Mouse (Mus musculus) layer of hippocampus, postnatal 10 days (tissue): ENCODE data around the gene Gm9821. TPM values are rescaled to one million over a fixed set of nuclear protein-coding genes. Genes with fewer than 3 reads are reported as not detected.

Experiments used
- microRNA-seq, 2 experiments: library from miRNA; unstranded; fragments of <30 nt; microRNA quantifications; one replicate each; pipeline ENCODE4 v1.2.0; 2021
- total RNA-seq, 2 experiments: library from RNA; stranded (reverse); gene quantifications; 2 replicates each; pipeline ENCODE4 v1.2.3; 2021

Gm9821 gene
- total RNA-seq, 2 experiments from 2014 or later = not detected

Small RNA genes within 50 kb of the gene (microRNA-seq; reads per million reads assigned to microRNA genes)
- 0 to 0.22 reads per million in 2 experiments for gene Mir6999

Other genes with a start within 250 kb of the Gm9821 start
- gene Atg13, start 235.1 kb upstream of the Gm9821 start, total RNA-seq = 10 to 100 TPM; 49.1 to 49.7 TPM
- gene Harbi1, start 234.9 kb upstream of the Gm9821 start, total RNA-seq = 1 to 10 TPM; 8.3 to 8.9 TPM
- gene Ambra1, start 215.6 kb upstream of the Gm9821 start, total RNA-seq = 10 to 100 TPM; 45.4 to 47.8 TPM
- 10 to 100 TPM; 20.0 to 21.3 TPM for gene Chrm4, start 18.5 kb upstream of the Gm9821 start, total RNA-seq
- gene Mdk, start 13.4 kb upstream of the Gm9821 start, total RNA-seq = 10 to 100 TPM; 44.3 to 49.4 TPM
- 100 to 1,000 TPM; 313 to 336 TPM for gene Dgkz, start 30.2 kb downstream of the Gm9821 start, total RNA-seq
- gene Creb3l1, start 78.8 kb downstream of the Gm9821 start, total RNA-seq = 10 to 100 TPM; 10.4 to 11.6 TPM
- 10 to 100 TPM; 75.5 to 83.7 TPM for gene Phf21a, start 147.4 kb downstream of the Gm9821 start, total RNA-seq